Mouse (Mus musculus): ENCODE results near the gene Cog7.

Gene Cog7

GRCm38 (mm10) chr7:121981307-121981871, at the start of gene Cog7:
Gene Cog7, minus strand, starts transcription at chr7:121981711.
- peak; percentile 89 for DNase-seq (ENCODE audit: low spot score)

- DNase-seq (ENCODE audit: low spot score) = no peak
Observed at GRCm38 (mm10) chr7:122022131-122022530, 40.6 kb upstream of the Cog7 start.

- DNase-seq (ENCODE audit: low spot score) = peak; percentile 87
Observed at GRCm38 (mm10) chr7:122020667-122021354, 39.3 kb upstream of the Cog7 start, which contains the start of gene Gga2. Gene Gga2, minus strand, starts transcription at chr7:122021222.

GRCm38 (mm10) chr7:122020273-122020666, 38.8 kb upstream of the Cog7 start:
- no peak for DNase-seq (ENCODE audit: low spot score)

GRCm38 (mm10) chr7:122018978-122019377, 37.5 kb upstream of the Cog7 start:
- peak; percentile 46 for DNase-seq (ENCODE audit: low spot score)

GRCm38 (mm10) chr7:122018247-122018646, 36.7 kb upstream of the Cog7 start:
- DNase-seq (ENCODE audit: low spot score) = no peak

- DNase-seq (ENCODE audit: low spot score) = no peak
Observed at GRCm38 (mm10) chr7:122015734-122016133, 34.2 kb upstream of the Cog7 start.

- no peak for DNase-seq (ENCODE audit: low spot score)
Observed at GRCm38 (mm10) chr7:122015105-122015504, 33.6 kb upstream of the Cog7 start.

- no peak for DNase-seq (ENCODE audit: low spot score)
Observed at GRCm38 (mm10) chr7:122012949-122013348, 31.4 kb upstream of the Cog7 start.

- DNase-seq (ENCODE audit: low spot score) = no peak
Observed at GRCm38 (mm10) chr7:122012370-122012769, 30.9 kb upstream of the Cog7 start.

GRCm38 (mm10) chr7:122000396-122000795, 18.9 kb upstream of the Cog7 start:
- no peak for DNase-seq (ENCODE audit: low spot score)

- DNase-seq (ENCODE audit: low spot score) = no peak
Observed at GRCm38 (mm10) chr7:121995961-121996360, 14.4 kb upstream of the Cog7 start.

- peak; percentile 56 for DNase-seq (ENCODE audit: low spot score)
Observed at GRCm38 (mm10) chr7:121975031-121975430, 6.5 kb downstream of the Cog7 start.

- no peak for DNase-seq (ENCODE audit: low spot score)
Observed at GRCm38 (mm10) chr7:121971698-121972097, 9.8 kb downstream of the Cog7 start.

GRCm38 (mm10) chr7:121970250-121970649, 11.3 kb downstream of the Cog7 start:
- DNase-seq (ENCODE audit: low spot score) = no peak

GRCm38 (mm10) chr7:121968816-121969215, 12.7 kb downstream of the Cog7 start:
- DNase-seq (ENCODE audit: low spot score) = no peak

- DNase-seq (ENCODE audit: low spot score) = no peak
Observed at GRCm38 (mm10) chr7:121968242-121968641, 13.3 kb downstream of the Cog7 start.

GRCm38 (mm10) chr7:121966169-121966568, 15.3 kb downstream of the Cog7 start:
- no peak for DNase-seq (ENCODE audit: low spot score)

- DNase-seq (ENCODE audit: low spot score) = peak; percentile 54
Observed at GRCm38 (mm10) chr7:121963883-121964398, 17.6 kb downstream of the Cog7 start.

GRCm38 (mm10) chr7:121962571-121962959, 18.9 kb downstream of the Cog7 start:
- DNase-seq (ENCODE audit: low spot score) = no peak

GRCm38 (mm10) chr7:121961913-121962570, 19.5 kb downstream of the Cog7 start:
- DNase-seq (ENCODE audit: low spot score) = no peak

GRCm38 (mm10) chr7:121955802-121956201, 25.7 kb downstream of the Cog7 start:
- no peak for DNase-seq (ENCODE audit: low spot score)

All from layer of hippocampus, adult 11-12 months (tissue).